Mouse (Mus musculus): ENCODE results near the gene Tgm2. TPM values are rescaled to one million over a fixed set of nuclear protein-coding genes. Genes with fewer than 3 reads are reported as not detected.

Gene Tgm2
- polyA plus RNA-seq (2012; rRNA removed) = 275 and 294 TPM in 2 replicates

GRCm38 (mm10) chr2:158146223-158146622 lies at the start of gene Tgm2:
Tgm2 (minus strand) TSS chr2:158146436.

Other genes starting within 250 kb of the Tgm2 start
- 0.15 TPM in 1 of 2 replicates, not detected in the other for gene Vstm2l, start 231.8 kb downstream of the Tgm2 start, polyA plus RNA-seq (2012; rRNA removed)
- 18.0 and 19.9 TPM in 2 replicates for gene Tti1, start 118.0 kb downstream of the Tgm2 start, polyA plus RNA-seq (2012; rRNA removed)
- 19.0 and 19.4 TPM in 2 replicates for gene Rprd1b, start 117.9 kb downstream of the Tgm2 start, polyA plus RNA-seq (2012; rRNA removed)
- 7.0 and 7.1 TPM in 2 replicates for gene D630003M21Rik, start 82.8 kb upstream of the Tgm2 start, polyA plus RNA-seq (2012; rRNA removed)
- 0.21 TPM in 1 of 2 replicates, not detected in the other for gene Bpi, start 111.7 kb upstream of the Tgm2 start, polyA plus RNA-seq (2012; rRNA removed)
- 163 and 175 TPM in 2 replicates for gene Lbp, start 160.1 kb upstream of the Tgm2 start, polyA plus RNA-seq (2012; rRNA removed)
- gene Snhg11, start 229.2 kb upstream of the Tgm2 start, polyA plus RNA-seq (2012; rRNA removed) = 23.0 and 32.9 TPM in 2 replicates

Data from ovary, adult 2 months (tissue).